ENCODE assay signal across 8 mouse cellular contexts in genomic region chrX:112600511-112601305, GRCm38 (mm10). TPM values are rescaled to one million over a fixed set of nuclear protein-coding genes. Genes with fewer than 3 reads are reported as not detected.
DNase-seq lines count a peak whose midpoint lies in the region; ATAC-seq lines count a peak whose summit lies in the region.

Zfp711 (plus strand) TSS chrX:112600526.

- DNase-seq in adrenal gland, adult 2 months = peak; percentile 21
- peak; percentile 85 to 90 for DNase-seq in cerebellum, postnatal 10 days
- peak; percentile 61 to 68 for DNase-seq in frontal cortex, postnatal 14 days (ENCODE audit: low spot score in 2 of 2)
- peak; percentile 56 for DNase-seq in hindlimb bud, embryonic 11.5 days (ENCODE audit: extremely low spot score, low read depth, low spot score)
- DNase-seq in left cerebral cortex, postnatal 10 days (ENCODE audit: extremely low spot score in 1 of 2, low spot score in 2 of 2) = peak; percentile 59 to 79
- DNase-seq in right cerebral cortex, postnatal 36 days (ENCODE audit: low spot score in 2 of 2) = peak; percentile 44 to 51
- DNase-seq in spleen, postnatal 14 days (ENCODE audit: low spot score in 2 of 2) = no peak

- peak; percentile 79 for ATAC-seq in megakaryocyte progenitor cell, adult 5-6 weeks (replicated peaks; ENCODE audit: poor library complexity)

- intact Hi-C loops in left cerebral cortex, postnatal 10 days (cut with DNase I) = no loop called here

RNA-seq across cellular contexts. Expression of gene Zfp711, which starts in this region (rescaled TPM):
- total RNA-seq in adrenal gland, adult 2 months (2021) = under 1 TPM; 0.17 TPM
- 0.04 TPM in 2 replicates for polyA plus RNA-seq in adrenal gland, adult 2 months (2012; rRNA removed)
- total RNA-seq in left cerebral cortex, postnatal 10 days (2021) = 10 to 100 TPM; 20.6 to 23.5 TPM
- 0.07 and 0.25 TPM in 2 replicates for total RNA-seq in megakaryocyte progenitor cell, adult 5-6 weeks (2015)
- total RNA-seq in megakaryocyte progenitor cell, adult 5-6 weeks (2017) = 0.12 and 2.1 TPM in 2 replicates

Comparison
In these comparisons a context has a peak if more than half of its experiments do, and no peak if none do; other contexts are left out.
1. RNA of gene Zfp711 (total RNA-seq): 20.6 to 23.5 TPM in left cerebral cortex, postnatal 10 days; 0.07 to 2.1 TPM in megakaryocyte progenitor cell, adult 5-6 weeks and 0.17 TPM in adrenal gland, adult 2 months; every median in the first group is over 4 times any median in the second.
2. Peak in DNase-seq in adrenal gland, adult 2 months; RNA of the gene not detected or under 1 TPM.
3. DNase-seq: peak in cerebellum, postnatal 10 days (2 of 2), frontal cortex, postnatal 14 days (2 of 2), hindlimb bud, embryonic 11.5 days (single experiment), left cerebral cortex, postnatal 10 days (2 of 2) and right cerebral cortex, postnatal 36 days (2 of 2); none in spleen, postnatal 14 days (0 of 2).